Mouse (Mus musculus) activated CD4-positive, CD25-positive, alpha-beta regulatory T cell (primary cell): Measurements from ENCODE around the gene Gjb2. TPM values are rescaled to one million over a fixed set of nuclear protein-coding genes. Genes with fewer than 3 reads are reported as not detected.

Experiments
- polyA plus RNA-seq, 2 experiments: library from polyadenylated mRNA; unstranded; fragments of 100-300 nt; shearing (Covaris generic); gene quantifications; one replicate each; pipeline ENCODE4 v1.2.1; 2017

Gjb2 gene
- polyA plus RNA-seq: 1 to 10 TPM; 2.5 to 5.4 TPM

GRCm38 (mm10) chr14:57104106-57105023 is at the start of gene Gjb2:
TSS of gene Gjb2 (minus strand) at chr14:57104702.

GRCm38 (mm10) chr14:57133161-57133661 is 28.7 kb upstream of the Gjb2 start, which contains the start of gene Gjb6:
TSS of gene Gjb6 (minus strand) at chr14:57133611.

GRCm38 (mm10) chr14:57115823-57116544 is 11.5 kb upstream of the Gjb2 start, which contains the start of gene Gm4491:
TSS of gene Gm4491 (minus strand) at chr14:57115883.

GRCm38 (mm10) chr14:57057563-57058321 is 46.8 kb downstream of the Gjb2 start, which contains the start of gene Gja3:
TSS of gene Gja3 (minus strand) at chr14:57058100.

Other genes with a start within 250 kb of the Gjb2 start
- 10 to 100 TPM; 53.3 to 58.5 TPM for gene Zmym2, start 218.0 kb downstream of the Gjb2 start, polyA plus RNA-seq
- gene Gja3, start 46.6 kb downstream of the Gjb2 start, polyA plus RNA-seq: under 1 TPM in 1 of 2 experiments, not detected in 1; 0.31 TPM
- gene Gm4491, start 11.2 kb upstream of the Gjb2 start, polyA plus RNA-seq: under 1 TPM in 1 of 2 experiments, not detected in 1; 0.15 TPM
- not detected for gene Gjb6, start 28.9 kb upstream of the Gjb2 start, polyA plus RNA-seq